Mouse (Mus musculus) CH12.LX (cell line): ENCODE data around the gene Slc24a3. TPM values are rescaled to one million over a fixed set of nuclear protein-coding genes. Genes with fewer than 3 reads are reported as not detected.

Experiments
- DNase-seq: peaks from one replicate; pipeline ENCODE4 v3.0.0-alpha.2; 2013; ENCODE audit errors: extremely low read depth
- H3K27ac ChIP-seq: 2 replicates; pipeline ENCODE4 v1.5.1; 2012; ENCODE audit warnings: low read depth, mild to moderate bottlenecking, control low read depth, moderate library complexity; ENCODE audit not compliant: insufficient read depth
- H3K27me3 ChIP-seq: replicated peaks from 2 replicates; pipeline ENCODE3; 2012; ENCODE audit warnings: inconsistent platforms
- H3K36me3 ChIP-seq, 2 experiments: replicated peaks in 1 of 2; 2 replicates each; pipeline versions ENCODE3 to v1.6.1; 2012; ENCODE audit warnings: inconsistent platforms in 1 of 2, low read length in 1 of 2, mild to moderate bottlenecking in 1 of 2, mixed read lengths in 1 of 2, moderate library complexity in 1 of 2; ENCODE audit not compliant: control insufficient read depth in 1 of 2, insufficient read depth in 1 of 2
- H3K4me1 ChIP-seq, 2 experiments: 2 replicates each; pipeline ENCODE4 v1.6.1; 2012; ENCODE audit warnings: inconsistent platforms in 1 of 2, moderate library complexity in 1 of 2; ENCODE audit not compliant: insufficient read depth in 2 of 2, control insufficient read depth in 1 of 2
- H3K4me2 ChIP-seq: 2 replicates; pipeline ENCODE4 v1.6.1; 2012; ENCODE audit warnings: low read depth, mild to moderate bottlenecking, control low read depth; ENCODE audit not compliant: poor library complexity, insufficient read depth, severe bottlenecking
- H3K4me3 ChIP-seq, 3 experiments: fragments of 150-350 bp in 1 of 3; sonication (generic) in 1 of 3; replicated peaks in 1 of 3; 2 replicates each; pipeline versions ENCODE3 to v1.5.1; 2011 to 2012; ENCODE audit warnings: low read depth in 2 of 3, low read length in 2 of 3, mild to moderate bottlenecking in 2 of 3, moderate library complexity in 2 of 3, control low read depth in 1 of 3, improper control_type of control experiment in 1 of 3, inconsistent platforms in 1 of 3, mixed read lengths in 1 of 3; ENCODE audit not compliant: poor library complexity in 1 of 3
- H3K79me2 ChIP-seq: replicated peaks from 2 replicates; pipeline ENCODE4 v1.6.1; 2012; ENCODE audit warnings: mild to moderate bottlenecking, moderate library complexity; ENCODE audit not compliant: control insufficient read depth, poor library complexity, insufficient read depth, severe bottlenecking; ENCODE audit errors: extremely low read depth
- H3K9ac ChIP-seq: 2 replicates; pipeline ENCODE4 v1.6.1; 2012; ENCODE audit warnings: low read depth, mild to moderate bottlenecking, control low read depth, moderate library complexity; ENCODE audit not compliant: insufficient read depth
- H3K9me3 ChIP-seq: replicated peaks from 2 replicates; pipeline ENCODE3; 2012; ENCODE audit warnings: low read length, inconsistent platforms, mixed read lengths
- BHLHE40 ChIP-seq: IDR thresholded peaks from 2 replicates; pipeline ENCODE4 v1.6.1; 2011; ENCODE audit warnings: mild to moderate bottlenecking, low read depth, low read length, improper control_type of control experiment
- CTCF ChIP-seq, 2 experiments: IDR thresholded peaks in 1 of 2; conservative IDR thresholded peaks in 1 of 2; 2 replicates each; pipeline ENCODE4 v1.5.1; 2011 to 2012; ENCODE audit warnings: low read depth in 2 of 2, low read length in 2 of 2, improper control_type of control experiment in 1 of 2, inconsistent platforms in 1 of 2, mild to moderate bottlenecking in 1 of 2, moderate library complexity in 1 of 2
- ELF1 ChIP-seq: IDR thresholded peaks from 2 replicates; pipeline ENCODE4 v1.6.1; 2014; ENCODE audit warnings: low read depth, mild to moderate bottlenecking, inconsistent platforms, low read length, improper control_type of control experiment
- EP300 ChIP-seq: IDR thresholded peaks from 2 replicates; pipeline ENCODE4 v1.6.1; 2011; ENCODE audit warnings: low read length, improper control_type of control experiment
- ETS1 ChIP-seq: conservative IDR thresholded peaks from 2 replicates; pipeline ENCODE4 v1.6.1; 2012; ENCODE audit warnings: low read depth, mild to moderate bottlenecking, inconsistent platforms, low read length, improper control_type of control experiment, moderate library complexity
- GABPA ChIP-seq: IDR thresholded peaks from 2 replicates; pipeline ENCODE4 v1.6.1; 2012; ENCODE audit warnings: low read depth, low read length, improper control_type of control experiment, inconsistent platforms; ENCODE audit not compliant: insufficient replicate concordance
- JUND ChIP-seq: conservative IDR thresholded peaks from 2 replicates; pipeline ENCODE4 v1.6.1; 2011; ENCODE audit warnings: low read depth, low read length, improper control_type of control experiment
- KAT2A ChIP-seq: IDR thresholded peaks from 2 replicates; pipeline ENCODE4 v1.6.1; 2012; ENCODE audit warnings: low read length, improper control_type of control experiment, inconsistent platforms; ENCODE audit not compliant: insufficient replicate concordance
- MAFK ChIP-seq: IDR thresholded peaks from 2 replicates; pipeline ENCODE4 v1.6.1; 2011; ENCODE audit warnings: low read length, improper control_type of control experiment; ENCODE audit not compliant: insufficient replicate concordance
- MEF2A ChIP-seq: IDR thresholded peaks from 2 replicates; pipeline ENCODE4 v1.6.1; 2014; ENCODE audit warnings: low read depth, mild to moderate bottlenecking, inconsistent platforms, low read length, improper control_type of control experiment, borderline replicate concordance
- MXI1 ChIP-seq: IDR thresholded peaks from 2 replicates; pipeline ENCODE4 v1.6.1; 2011; ENCODE audit warnings: mild to moderate bottlenecking, low read depth, low read length, improper control_type of control experiment
- MYC ChIP-seq: IDR thresholded peaks from 2 replicates; pipeline ENCODE4 v1.6.1; 2011; ENCODE audit warnings: low read depth, mild to moderate bottlenecking, improper control_type of control experiment, low read length
- NELFE ChIP-seq: IDR thresholded peaks from 2 replicates; pipeline ENCODE4 v1.6.1; 2011; ENCODE audit warnings: low read depth, low read length, improper control_type of control experiment
- NRF1 ChIP-seq: IDR thresholded peaks from 2 replicates; pipeline ENCODE4 v1.6.1; 2014; ENCODE audit warnings: low read depth, mild to moderate bottlenecking, inconsistent platforms, low read length, improper control_type of control experiment, moderate library complexity
- POLR2AphosphoS2 ChIP-seq: IDR thresholded peaks from 2 replicates; pipeline ENCODE4 v1.6.1; 2011; ENCODE audit warnings: low read depth, low read length, improper control_type of control experiment
- RAD21 ChIP-seq: IDR thresholded peaks from 2 replicates; pipeline ENCODE4 v1.6.1; 2011; ENCODE audit warnings: low read depth, mild to moderate bottlenecking, low read length, improper control_type of control experiment, moderate library complexity
- RCOR1 ChIP-seq: conservative IDR thresholded peaks from 2 replicates; pipeline ENCODE4 v1.6.1; 2012; ENCODE audit warnings: low read depth, mild to moderate bottlenecking, inconsistent platforms, low read length, improper control_type of control experiment
- SMC3 ChIP-seq: IDR thresholded peaks from 2 replicates; pipeline ENCODE4 v1.6.1; 2011; ENCODE audit warnings: low read depth, low read length, improper control_type of control experiment
- UBTF ChIP-seq: IDR thresholded peaks from 2 replicates; pipeline ENCODE4 v1.6.1; 2012; ENCODE audit warnings: low read depth, mild to moderate bottlenecking, inconsistent platforms, low read length, improper control_type of control experiment, moderate library complexity
- USF1 ChIP-seq: IDR thresholded peaks from 2 replicates; pipeline ENCODE4 v1.6.1; 2014; ENCODE audit warnings: low read depth, mild to moderate bottlenecking, inconsistent platforms, low read length, improper control_type of control experiment
- USF2 ChIP-seq: conservative IDR thresholded peaks from 2 replicates; pipeline ENCODE4 v1.6.1; 2011; ENCODE audit warnings: low read depth, low read length, improper control_type of control experiment
- ZKSCAN1 ChIP-seq: IDR thresholded peaks from 2 replicates; pipeline ENCODE4 v1.6.1; 2012; ENCODE audit warnings: low read depth, inconsistent platforms, low read length, improper control_type of control experiment, borderline replicate concordance
- ZMIZ1 ChIP-seq: IDR thresholded peaks from 2 replicates; pipeline ENCODE4 v1.6.1; 2012; ENCODE audit warnings: low read depth, mild to moderate bottlenecking, inconsistent platforms, low read length, improper control_type of control experiment
- dilution Hi-C: fragments of 300-500 bp; cut with MboI; formaldehyde crosslinking; loops from 2 replicates; pipeline ENCODE4 v1.14.3; 2020; ENCODE audit warnings: low sequenced_read_pairs; ENCODE audit not compliant: extremely low pct_unique_long_range_greater_than_20kb, extremely low pct_ligation_motif_present
- in situ Hi-C: fragments of 300-500 bp; cut with MboI; formaldehyde crosslinking; loops from 3 replicates; pipeline ENCODE4 v1.14.3; 2019; ENCODE audit warnings: low sequenced_read_pairs, low pct_ligation_motif_present, low pct_unique_long_range_greater_than_20kb, mixed read lengths
- polyA plus RNA-seq: library from polyadenylated mRNA; unstranded; fragments of >175 nt; gene quantifications from 2 replicates; pipeline ENCODE4 v1.2.1, GENCODE M21; 2012; ENCODE audit warnings: low read depth; ENCODE audit not compliant: insufficient read length
- total RNA-seq, 2 experiments: library from RNA; depleted of rRNA; stranded (reverse); fragments of 300-350 nt in 1 of 2; fragments of >200 nt in 1 of 2; gene quantifications; 2 replicates each; pipeline ENCODE4 v1.2.3; 2012 to 2014

Slc24a3 gene
- total and polyA plus RNA-seq, 3 experiments = not detected

DNA sequence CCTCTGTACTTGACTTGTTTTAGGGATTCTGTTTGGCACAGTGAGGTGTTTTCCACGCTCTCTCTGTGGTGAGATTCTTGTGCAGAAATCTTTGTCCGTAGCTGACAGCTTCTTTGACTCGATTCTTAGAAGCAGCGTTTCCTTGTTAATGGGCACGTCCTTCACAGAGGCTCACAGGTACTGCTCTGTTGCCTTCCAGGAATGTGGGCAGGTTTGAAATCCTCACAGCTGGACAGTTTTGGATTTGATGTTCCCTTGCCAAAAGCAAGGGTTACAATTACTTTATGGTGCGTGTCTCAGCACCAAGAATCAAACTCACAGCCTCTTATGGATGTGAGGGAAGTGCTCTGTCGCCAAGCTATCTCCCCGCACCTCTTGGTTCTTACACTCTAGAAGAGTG lies 14.9 kb downstream of the Slc24a3 start:
- Histone ChIP-seq H3K4me1 (no peaks in the 10 kb centered on the region), H3K79me2 (no peaks in the 10 kb centered on the region), H3K4me2 (no peak overlapping the region), H3K27me3 (no peaks in the 10 kb centered on the region), H3K36me3 (no peaks in the 10 kb centered on the region)
- dilution Hi-C loops = no loop called here
- no peak for DNase-seq
- no peak for TF ChIP-seq MXI1
- TF ChIP-seq KAT2A = no peak
- no peak for TF ChIP-seq USF1
- TF ChIP-seq SMC3 = no peak
- TF ChIP-seq JUND = no peak
- no peak for TF ChIP-seq MYC
- TF ChIP-seq CTCF (conservative IDR thresholded peaks at IDR 0.05 in 1 of 2, IDR thresholded peaks at IDR 0.05 in 1 of 2; ENCODE audit: low read depth in 2 of 2, low read length in 2 of 2) = no peak
- TF ChIP-seq NRF1 = no peak
- no peak for TF ChIP-seq BHLHE40
- TF ChIP-seq USF2 = no peak
- TF ChIP-seq GABPA = no peak
- TF ChIP-seq RAD21 = no peak
- TF ChIP-seq, all 38 proteins: peak for 0
- in situ Hi-C loops = no loop called here
- Histone ChIP-seq H3K4me3 (no peak overlapping the region), H3K9ac (no peak overlapping the region), H3K9me3 (no peaks in the 10 kb centered on the region), H3K27ac (no peak overlapping the region)

DNA sequence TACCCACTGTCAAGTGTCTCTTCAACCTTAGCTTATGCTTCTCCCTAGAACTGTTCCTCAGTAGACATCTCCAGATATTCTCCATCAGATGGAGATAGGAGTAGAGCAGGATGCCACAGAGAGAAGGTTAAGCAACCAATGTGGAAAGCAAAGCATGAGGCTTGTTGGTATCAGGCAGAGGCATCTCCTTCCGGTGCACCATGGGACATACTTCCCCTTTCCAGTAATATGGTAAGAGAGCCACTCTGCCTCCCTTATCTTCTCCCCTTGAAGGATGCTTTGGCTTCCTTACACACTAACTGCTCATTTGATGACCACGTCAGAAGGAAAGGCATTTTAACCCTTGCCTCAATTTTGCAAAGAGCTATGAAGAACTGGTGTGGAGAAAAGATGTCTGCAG lies 21.3 kb downstream of the Slc24a3 start:
- Histone ChIP-seq H3K4me2 (no peak overlapping the region), H3K36me3 (no peaks in the 10 kb centered on the region), H3K4me3 (no peak overlapping the region), H3K79me2 (no peaks in the 10 kb centered on the region), H3K9me3 (no peaks in the 10 kb centered on the region), H3K27me3 (peaks cover 16% of the 10 kb centered on the region), H3K4me1 (no peaks in the 10 kb centered on the region), H3K27ac (no peak overlapping the region), H3K9ac (no peak overlapping the region)
- no peak for TF ChIP-seq CTCF (conservative IDR thresholded peaks at IDR 0.05 in 1 of 2, IDR thresholded peaks at IDR 0.05 in 1 of 2; ENCODE audit: low read depth in 2 of 2, low read length in 2 of 2)
- TF ChIP-seq ETS1 = no peak
- TF ChIP-seq RCOR1 = no peak
- no peak for TF ChIP-seq GABPA
- TF ChIP-seq ELF1 = no peak
- TF ChIP-seq RAD21 = no peak
- no peak for TF ChIP-seq KAT2A
- no peak for TF ChIP-seq UBTF
- TF ChIP-seq NELFE = no peak
- TF ChIP-seq ZMIZ1 = no peak
- no peak for TF ChIP-seq POLR2AphosphoS2
- no peak for TF ChIP-seq MEF2A
- no peak for TF ChIP-seq ZKSCAN1
- no peak for TF ChIP-seq BHLHE40
- TF ChIP-seq MAFK = no peak
- no peak for TF ChIP-seq EP300
- in situ Hi-C loops = no loop called here
- no peak for DNase-seq
- dilution Hi-C loops = no loop called here
